Mouse (Mus musculus): Measurements from ENCODE around the gene Acap1. TPM values are rescaled to one million over a fixed set of nuclear protein-coding genes. Genes with fewer than 3 reads are reported as not detected.

Gene Acap1
- total and polyA plus RNA-seq, 3 experiments = 39.6 to 70.9 (median 58.2) TPM

DNA sequence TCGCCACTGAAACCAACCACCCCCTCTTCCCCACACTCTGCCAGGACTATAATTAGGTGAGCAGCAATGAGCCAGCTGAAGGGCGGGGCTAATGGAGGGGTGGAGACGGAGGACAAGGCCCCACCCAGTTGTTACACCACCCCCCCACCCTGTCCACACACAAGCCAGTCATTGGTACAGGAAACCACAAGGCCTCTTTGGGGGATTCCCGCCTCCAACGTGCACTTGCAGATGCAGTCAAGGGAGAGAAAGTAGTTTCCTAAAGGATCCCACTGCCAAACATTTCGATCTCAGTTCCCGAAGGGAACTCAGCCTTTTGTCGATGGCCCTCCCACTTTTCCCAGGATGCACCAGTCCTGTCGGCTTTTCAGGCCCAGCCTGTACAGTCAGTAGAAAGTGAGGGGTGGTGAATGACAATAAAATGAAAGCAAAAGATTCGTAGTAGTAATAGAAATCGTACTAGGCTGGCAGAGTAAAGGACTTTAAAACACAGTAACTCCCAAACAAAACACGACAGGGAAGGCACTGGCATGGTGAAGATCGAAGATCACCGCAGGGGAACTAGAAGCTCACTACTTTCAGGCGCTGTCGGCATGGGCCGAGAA, 24.4 kb upstream of the Acap1 start:
- no peaks in the 10 kb centered on the region for H3K27me3 ChIP-seq (replicated peaks)
- H3K79me2 ChIP-seq (replicated peaks; ENCODE audit: control insufficient read depth, extremely low read depth, insufficient read depth, poor library complexity, severe bottlenecking) = peaks cover 51% of the 10 kb centered on the region
- DNase-seq (ENCODE audit: extremely low read depth) = peak; percentile 98
- H3K4me3 ChIP-seq (replicated peaks in 1 of 3; ENCODE audit: low read depth in 2 of 3, low read length in 2 of 3, poor library complexity in 1 of 3) = peak overlapping the region; percentile 90 to 99 (median 95)
- peak overlapping the region; percentile 67 for H3K4me2 ChIP-seq (ENCODE audit: insufficient read depth, low read depth, poor library complexity, severe bottlenecking)
- dilution Hi-C loops (cut with MboI; ENCODE audit: extremely low pct_ligation_motif_present, extremely low pct_unique_long_range_greater_than_20kb, low sequenced_read_pairs) = no loop called here
- in situ Hi-C loops (cut with MboI; ENCODE audit: low pct_ligation_motif_present, low pct_unique_long_range_greater_than_20kb, low sequenced_read_pairs) = loop anchor here (5.0 kb wide), 1 partner anchor 37 kb away; the partner anchor contains the start of gene Kctd11
- H3K27ac ChIP-seq (ENCODE audit: insufficient read depth, low read depth) = peak overlapping the region; percentile 89
- no peaks in the 10 kb centered on the region for H3K9me3 ChIP-seq (replicated peaks; ENCODE audit: low read length)
- H3K4me1 ChIP-seq (ENCODE audit: control insufficient read depth in 1 of 2, insufficient read depth in 2 of 2) = peaks cover 17 to 57% of the 10 kb centered on the region in 2 experiments
- H3K9ac ChIP-seq (ENCODE audit: insufficient read depth, low read depth) = peak overlapping the region; percentile 97
- TF ChIP-seq ZNF384 (IDR thresholded peaks at IDR 0.05; ENCODE audit: low read depth, low read length) = no peak
- no peak; the same call in 1 of the 2 replicates for TF ChIP-seq MAFK (IDR thresholded peaks at IDR 0.05; ENCODE audit: insufficient replicate concordance, low read length)
- no peak for TF ChIP-seq CHD1 (IDR thresholded peaks at IDR 0.05; ENCODE audit: low read depth, low read length)
- TF ChIP-seq POLR2AphosphoS2 (IDR thresholded peaks at IDR 0.05; ENCODE audit: low read depth, low read length) = peak; percentile 83
- TF ChIP-seq RAD21 (IDR thresholded peaks at IDR 0.05; ENCODE audit: low read depth, low read length) = no peak
- peak; percentile 98 for TF ChIP-seq MAZ (IDR thresholded peaks at IDR 0.05; ENCODE audit: low read depth, low read length)
- TF ChIP-seq NRF1 (IDR thresholded peaks at IDR 0.05; ENCODE audit: low read depth, low read length) = peak; percentile 35
- TF ChIP-seq MEF2A (IDR thresholded peaks at IDR 0.05; ENCODE audit: borderline replicate concordance, low read depth, low read length) = peak; percentile 83
- no peak for TF ChIP-seq JUND (conservative IDR thresholded peaks at IDR 0.05; ENCODE audit: low read depth, low read length)
- TF ChIP-seq ZMIZ1 (IDR thresholded peaks at IDR 0.05; ENCODE audit: low read depth, low read length) = no peak
- TF ChIP-seq ETS1 (conservative IDR thresholded peaks at IDR 0.05; ENCODE audit: low read depth, low read length) = peak; percentile 86
- TF ChIP-seq TBP (conservative IDR thresholded peaks at IDR 0.05; ENCODE audit: low read depth, low read length) = peak; percentile 91
- peak; percentile 89 for TF ChIP-seq MXI1 (IDR thresholded peaks at IDR 0.05; ENCODE audit: low read depth, low read length)
- TF ChIP-seq KAT2A (IDR thresholded peaks at IDR 0.05; ENCODE audit: insufficient replicate concordance, low read length) = no peak
- peak; percentile 81; the same call in 1 of the 2 replicates for TF ChIP-seq IRF4 (IDR thresholded peaks at IDR 0.05; ENCODE audit: low read depth, low read length)
- TF ChIP-seq USF2 (conservative IDR thresholded peaks at IDR 0.05; ENCODE audit: low read depth, low read length) = no peak; the same call in 1 of the 2 replicates
- peak; percentile 89 for TF ChIP-seq BHLHE40 (IDR thresholded peaks at IDR 0.05; ENCODE audit: low read depth, low read length)
- peak; percentile 82 for TF ChIP-seq TCF12 (IDR thresholded peaks at IDR 0.05; ENCODE audit: low read depth, low read length)
- TF ChIP-seq EP300 (IDR thresholded peaks at IDR 0.05; ENCODE audit: low read length) = no peak
- no peak for TF ChIP-seq ZC3H11A (IDR thresholded peaks at IDR 0.05; ENCODE audit: low read depth, low read length)
- TF ChIP-seq POLR2A (IDR thresholded peaks at IDR 0.05; ENCODE audit: low read depth, low read length) = peak; percentile 87
- peak; percentile 87 for TF ChIP-seq MAX (IDR thresholded peaks at IDR 0.05; ENCODE audit: low read length)
- no peak for TF ChIP-seq GABPA (IDR thresholded peaks at IDR 0.05; ENCODE audit: insufficient replicate concordance, low read depth, low read length)
- peak; percentile 65; the same call in 1 of the 2 replicates for TF ChIP-seq HCFC1 (IDR thresholded peaks at IDR 0.05; ENCODE audit: low read depth, low read length)
- TF ChIP-seq ZKSCAN1 (IDR thresholded peaks at IDR 0.05; ENCODE audit: borderline replicate concordance, low read depth, low read length) = no peak
- TF ChIP-seq RCOR1 (conservative IDR thresholded peaks at IDR 0.05; ENCODE audit: low read depth, low read length) = 0 out of 2 replicates have a peak, but pooled peaks have one; percentile 32
- no peak; the same call in 1 of the 2 replicates for TF ChIP-seq UBTF (IDR thresholded peaks at IDR 0.05; ENCODE audit: low read depth, low read length)
- TF ChIP-seq E2F4 (IDR thresholded peaks at IDR 0.05; ENCODE audit: insufficient replicate concordance, low read depth, low read length) = 0 out of 2 replicates have a peak, but pooled peaks have one; percentile 43
- no peak for TF ChIP-seq JUN (IDR thresholded peaks at IDR 0.05; ENCODE audit: insufficient read depth, low read depth, low read length)
- peak; percentile 75 for TF ChIP-seq CHD2 (IDR thresholded peaks at IDR 0.05; ENCODE audit: low read length)
- TF ChIP-seq SIN3A (IDR thresholded peaks at IDR 0.05; ENCODE audit: low read length) = peak; percentile 97
- no peak for TF ChIP-seq SMC3 (IDR thresholded peaks at IDR 0.05; ENCODE audit: low read depth, low read length)
- TF ChIP-seq ELF1 (IDR thresholded peaks at IDR 0.05; ENCODE audit: low read depth, low read length) = 0 out of 2 replicates have a peak, but pooled peaks have one; percentile 40
- TF ChIP-seq MYC (IDR thresholded peaks at IDR 0.05; ENCODE audit: low read depth, low read length) = peak; percentile 96
- peak; percentile 43 for TF ChIP-seq NELFE (IDR thresholded peaks at IDR 0.05; ENCODE audit: low read depth, low read length)
- TF ChIP-seq CTCF (conservative IDR thresholded peaks at IDR 0.05 in 1 of 2, IDR thresholded peaks at IDR 0.05 in 1 of 2; ENCODE audit: low read depth in 2 of 2, low read length in 2 of 2) = no peak
- TF ChIP-seq USF1 (IDR thresholded peaks at IDR 0.05; ENCODE audit: low read depth, low read length) = no peak
- TF ChIP-seq PAX5 (IDR thresholded peaks at IDR 0.05; ENCODE audit: low read length) = no peak
- H3K36me3 ChIP-seq (replicated peaks in 1 of 2; ENCODE audit: control insufficient read depth in 1 of 2, insufficient read depth in 1 of 2, low read length in 1 of 2) = peaks cover 41 to 47% of the 10 kb centered on the region in 2 experiments

Measured in CH12.LX (cell line).